Mouse (Mus musculus) CH12.LX (cell line): ENCODE measurements at regions not wholly inside any gene's neighbourhood (a gene's known extent, or its start where the extent isn't known, plus 50 kb on each side); places are given as distances from the start of the nearest gene placed in this dataset.

Experiments used
- CHD1 ChIP-seq: IDR thresholded peaks from 2 replicates; pipeline ENCODE4 v1.6.1; 2012; ENCODE audit warnings: low read depth, low read length, improper control_type of control experiment, inconsistent platforms
- CTCF ChIP-seq, 2 experiments: IDR thresholded peaks in 1 of 2; conservative IDR thresholded peaks in 1 of 2; 2 replicates each; pipeline ENCODE4 v1.5.1; 2011 to 2012; ENCODE audit warnings: low read depth in 2 of 2, low read length in 2 of 2, improper control_type of control experiment in 1 of 2, inconsistent platforms in 1 of 2, mild to moderate bottlenecking in 1 of 2, moderate library complexity in 1 of 2
- MAX ChIP-seq: IDR thresholded peaks from 2 replicates; pipeline ENCODE4 v1.6.1; 2011; ENCODE audit warnings: low read length, improper control_type of control experiment
- POLR2A ChIP-seq: IDR thresholded peaks from 2 replicates; pipeline ENCODE4 v1.6.1; 2011; ENCODE audit warnings: low read depth, mild to moderate bottlenecking, improper control_type of control experiment, low read length
- SIN3A ChIP-seq: IDR thresholded peaks from 2 replicates; pipeline ENCODE4 v1.6.1; 2012; ENCODE audit warnings: low read length, improper control_type of control experiment, inconsistent platforms
- ZC3H11A ChIP-seq: IDR thresholded peaks from 2 replicates; pipeline ENCODE4 v1.6.1; 2012; ENCODE audit warnings: low read depth, mild to moderate bottlenecking, inconsistent platforms, low read length, improper control_type of control experiment

- TF ChIP-seq CHD1: no peak
- TF ChIP-seq CTCF (conservative IDR thresholded peaks at IDR 0.05 in 1 of 2, IDR thresholded peaks at IDR 0.05 in 1 of 2; ENCODE audit: low read depth in 2 of 2, low read length in 2 of 2): no peak
- TF ChIP-seq MAX: no peak
- no peak for TF ChIP-seq POLR2A
- no peak for TF ChIP-seq ZC3H11A
- TF ChIP-seq SIN3A: no peak
Observed at GRCm38 (mm10) chr1:72078926-72079550, 133.1 kb downstream of the Mreg start.
